Mouse (Mus musculus) cerebellum, postnatal 10 days (tissue): ENCODE measurements around the gene Fcgr3.

Experiments
- DNase-seq, 2 experiments: peaks; one replicate each; pipeline ENCODE4 v3.0.0; 2021; ENCODE audit warnings: mixed read lengths in 2 of 2

Fcgr3 gene

GRCm38 (mm10) chr1:171006335-171006734 lies 58.4 kb downstream of the Fcgr3 start:
- no peak for DNase-seq

- DNase-seq: no peak
These were observed 59.1 kb downstream of the Fcgr3 start for GRCm38 (mm10) chr1:171005586-171005985.

GRCm38 (mm10) chr1:171005081-171005480 lies 59.7 kb downstream of the Fcgr3 start:
- DNase-seq: no peak
